Mouse (Mus musculus) adrenal gland, adult 8-10 months (tissue): Measurements from ENCODE around the gene Coa7. TPM values are rescaled to one million over a fixed set of nuclear protein-coding genes. Genes with fewer than 3 reads are reported as not detected.

Source experiments
- DNase-seq: peaks from one replicate; pipeline ENCODE4 v3.0.0; 2022
- total RNA-seq, 4 experiments: library from RNA; stranded (reverse); gene quantifications; 2 replicates each; pipeline ENCODE4 v1.2.4; 2022

Coa7 gene
- total RNA-seq, 4 experiments from 2014 or later, result 38.0 to 61.1 (median 44.6) TPM

- no peak for DNase-seq
Measured at GRCm38 (mm10) chr4:108386087-108386486, 58.1 kb downstream of the Coa7 start.

- DNase-seq, result no peak
Measured at GRCm38 (mm10) chr4:108387106-108387505, 59.2 kb downstream of the Coa7 start.

- peak; percentile 42 for DNase-seq
Measured at GRCm38 (mm10) chr4:108387681-108388253, 59.8 kb downstream of the Coa7 start.

- DNase-seq, result no peak
Measured at GRCm38 (mm10) chr4:108388741-108389140, 60.8 kb downstream of the Coa7 start.

- no peak for DNase-seq
Measured at GRCm38 (mm10) chr4:108391124-108391523, 63.2 kb downstream of the Coa7 start.

Other genes starting within 250 kb of the Coa7 start
- gene Podn, start 231.7 kb upstream of the Coa7 start, total RNA-seq, result 10 to 100 TPM in 2 of 4 experiments, 1 to 10 TPM in 2; 7.6 to 17.0 (median 11.0) TPM
- gene Scp2, start 183.1 kb upstream of the Coa7 start, total RNA-seq, result 100 to 1,000 TPM; 204 to 358 (median 307) TPM
- 10 to 100 TPM; 22.1 to 28.1 (median 26.8) TPM for gene Echdc2, start 162.7 kb upstream of the Coa7 start, total RNA-seq
- gene Zyg11a, start 110.1 kb upstream of the Coa7 start, total RNA-seq, result 1 to 10 TPM in 1 of 4 experiments, under 1 TPM in 3; 0.32 to 1.0 (median 0.73) TPM
- 10 to 100 TPM; 42.6 to 60.9 (median 46.0) TPM for gene Zyg11b, start 27.0 kb upstream of the Coa7 start, total RNA-seq
- gene Shisal2a, start 55.2 kb downstream of the Coa7 start, total RNA-seq, result 1 to 10 TPM; 4.6 to 8.5 (median 5.7) TPM
- gene Gpx7, start 78.8 kb downstream of the Coa7 start, total RNA-seq, result 1 to 10 TPM; 5.5 to 8.7 (median 7.0) TPM
- 10 to 100 TPM; 22.8 to 56.4 (median 31.0) TPM for gene Tut4, start 131.3 kb downstream of the Coa7 start, total RNA-seq